Comparison of ENCODE assay signal across 11 mouse cellular contexts in the genomic region with DNA sequence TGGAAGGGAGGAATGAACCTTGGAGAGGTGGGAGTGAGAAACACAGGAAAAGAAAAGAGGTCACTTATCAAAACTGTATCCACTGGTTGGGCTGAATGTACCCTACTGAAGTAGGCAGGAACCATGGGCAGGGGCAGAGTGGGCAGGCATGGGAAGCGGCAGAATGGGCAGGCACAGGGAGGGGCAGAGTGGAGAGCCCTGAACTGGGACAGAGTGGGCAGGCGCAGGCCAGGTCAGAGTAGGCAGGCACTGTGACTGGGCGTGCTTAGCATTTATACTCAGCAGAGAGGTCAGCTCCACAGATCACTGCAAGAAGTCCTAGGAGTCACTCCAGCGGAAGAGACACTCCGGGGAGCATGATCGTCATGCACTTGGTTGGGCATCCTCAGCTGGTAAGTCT. TPM values are rescaled to one million over a fixed set of nuclear protein-coding genes. Genes with fewer than 3 reads are reported as not detected.
A peak's percentile ranks its signal among the peaks of the same experiment; 100 is the strongest.
DNase-seq lines count a peak whose midpoint lies in the region; TF ChIP-seq lines count a peak whose summit lies in the region.
"Not testable (repeated sequence)": the region's sequence is repeated elsewhere in the genome, so short reads cannot be mapped to it uniquely, and the experiment has no call there.
"Had no signal": no experiment of that assay in that cellular context is flagged by ENCODE, and none has a peak within 500 bp of the region (broad histone marks: within the 10 kb centered on the region; RNA-seq: fewer than 3 reads in every experiment).

A gene (plus strand): TSS at position 301 of the 400 bp plus-strand sequence.

- TF ChIP-seq POLR2A in testis, adult 2 months (IDR thresholded peaks at IDR 0.05; ENCODE audit: control insufficient read depth, low read depth, low read length) = not testable (repeated sequence)

- H3K27me3 ChIP-seq in testis, adult 2 months (ENCODE audit: control insufficient read depth, insufficient read depth, low read length) = not testable (repeated sequence)

- H3K27ac ChIP-seq in testis, adult 2 months (ENCODE audit: control insufficient read depth, insufficient read depth, low read depth, low read length) = peak within 1 kb of the TSS; percentile 21; the same call in 1 of the 2 replicates

- not testable (repeated sequence) for H3K4me3 ChIP-seq in testis, adult 2 months (ENCODE audit: control insufficient read depth, low read depth, low read length)

- not testable (repeated sequence) for TF ChIP-seq CTCF in testis, adult 2 months (IDR thresholded peaks at IDR 0.05; ENCODE audit: control insufficient read depth, insufficient read depth, insufficient replicate concordance, low read depth, low read length)

- H3K36me3 ChIP-seq in testis, adult 2 months (ENCODE audit: control insufficient read depth, insufficient read depth, low read length) = not testable (repeated sequence)

- H3K4me1 ChIP-seq in testis, adult 2 months (ENCODE audit: control insufficient read depth, insufficient read depth, low read length) = not testable (repeated sequence)

- not testable (repeated sequence) for DNase-seq in gonadal fat pad, adult 2 months (ENCODE audit: low read depth)
- peak; percentile 58 for DNase-seq in heart, adult 11 months
- DNase-seq in testis, postnatal 14 days (ENCODE audit: low spot score) = peak; percentile 62

RNA-seq across cellular contexts. Expression of the gene that starts here (rescaled TPM):
- polyA plus RNA-seq in gonadal fat pad, adult 2 months (2012; rRNA removed) = 22.5 and 34.8 TPM in 2 replicates
- 82.7 and 106 TPM in 2 replicates for polyA plus RNA-seq in testis, adult 2 months (2012; rRNA removed)
- polyA plus RNA-seq: activated CD4-positive, CD25-positive, alpha-beta regulatory T cell, adult 4 months; adrenal gland, adult 2 months; brain, embryonic 14.5 days; C2C12; CD4-positive, CD25-positive, alpha-beta regulatory T cell, adult 4 months; G1E; Patski had no signal
